Mouse (Mus musculus) liver, postnatal 0 days (tissue): ENCODE measurements around the gene Cish.

ENCODE experiments used
- CTCF ChIP-seq: sonication (generic); IDR thresholded peaks from 2 replicates; pipeline ENCODE4 v1.5.1; 2016; ENCODE audit warnings: antibody characterized with exemption, low read depth
- EP300 ChIP-seq: IDR thresholded peaks from 2 replicates; pipeline ENCODE4 v1.6.1; 2016; ENCODE audit warnings: antibody characterized with exemption, low read depth, mild to moderate bottlenecking

GRCm38 (mm10) chr9:107303900-107304299 is 8.1 kb downstream of the Cish start:
- no peak for TF ChIP-seq CTCF
- TF ChIP-seq EP300, result no peak
